Mouse (Mus musculus) CH12.LX (cell line): ENCODE measurements around the gene Prr5l. TPM values are rescaled to one million over a fixed set of nuclear protein-coding genes. Genes with fewer than 3 reads are reported as not detected.
A peak's percentile ranks its signal among the peaks of the same experiment; 100 is the strongest.

Experiments used
- DNase-seq: peaks from one replicate; pipeline ENCODE4 v3.0.0-alpha.2; 2013; ENCODE audit errors: extremely low read depth
- H3K27ac ChIP-seq: 2 replicates; pipeline ENCODE4 v1.5.1; 2012; ENCODE audit warnings: low read depth, mild to moderate bottlenecking, control low read depth, moderate library complexity; ENCODE audit not compliant: insufficient read depth
- H3K27me3 ChIP-seq: replicated peaks from 2 replicates; pipeline ENCODE3; 2012; ENCODE audit warnings: inconsistent platforms
- H3K36me3 ChIP-seq, 2 experiments: replicated peaks in 1 of 2; 2 replicates each; pipeline versions ENCODE3 to v1.6.1; 2012; ENCODE audit warnings: inconsistent platforms in 1 of 2, low read length in 1 of 2, mild to moderate bottlenecking in 1 of 2, mixed read lengths in 1 of 2, moderate library complexity in 1 of 2; ENCODE audit not compliant: control insufficient read depth in 1 of 2, insufficient read depth in 1 of 2
- H3K4me1 ChIP-seq, 2 experiments: 2 replicates each; pipeline ENCODE4 v1.6.1; 2012; ENCODE audit warnings: inconsistent platforms in 1 of 2, moderate library complexity in 1 of 2; ENCODE audit not compliant: insufficient read depth in 2 of 2, control insufficient read depth in 1 of 2
- H3K4me2 ChIP-seq: 2 replicates; pipeline ENCODE4 v1.6.1; 2012; ENCODE audit warnings: low read depth, mild to moderate bottlenecking, control low read depth; ENCODE audit not compliant: poor library complexity, insufficient read depth, severe bottlenecking
- H3K4me3 ChIP-seq, 3 experiments: fragments of 150-350 bp in 1 of 3; sonication (generic) in 1 of 3; replicated peaks in 1 of 3; 2 replicates each; pipeline versions ENCODE3 to v1.5.1; 2011 to 2012; ENCODE audit warnings: low read depth in 2 of 3, low read length in 2 of 3, mild to moderate bottlenecking in 2 of 3, moderate library complexity in 2 of 3, control low read depth in 1 of 3, improper control_type of control experiment in 1 of 3, inconsistent platforms in 1 of 3, mixed read lengths in 1 of 3; ENCODE audit not compliant: poor library complexity in 1 of 3
- H3K79me2 ChIP-seq: replicated peaks from 2 replicates; pipeline ENCODE4 v1.6.1; 2012; ENCODE audit warnings: mild to moderate bottlenecking, moderate library complexity; ENCODE audit not compliant: control insufficient read depth, poor library complexity, insufficient read depth, severe bottlenecking; ENCODE audit errors: extremely low read depth
- H3K9ac ChIP-seq: 2 replicates; pipeline ENCODE4 v1.6.1; 2012; ENCODE audit warnings: low read depth, mild to moderate bottlenecking, control low read depth, moderate library complexity; ENCODE audit not compliant: insufficient read depth
- H3K9me3 ChIP-seq: replicated peaks from 2 replicates; pipeline ENCODE3; 2012; ENCODE audit warnings: low read length, inconsistent platforms, mixed read lengths
- CHD2 ChIP-seq: IDR thresholded peaks from 2 replicates; pipeline ENCODE4 v1.6.1; 2011; ENCODE audit warnings: low read length, improper control_type of control experiment
- CTCF ChIP-seq, 2 experiments: IDR thresholded peaks in 1 of 2; conservative IDR thresholded peaks in 1 of 2; 2 replicates each; pipeline ENCODE4 v1.5.1; 2011 to 2012; ENCODE audit warnings: low read depth in 2 of 2, low read length in 2 of 2, improper control_type of control experiment in 1 of 2, inconsistent platforms in 1 of 2, mild to moderate bottlenecking in 1 of 2, moderate library complexity in 1 of 2
- E2F4 ChIP-seq: IDR thresholded peaks from 2 replicates; pipeline ENCODE4 v1.6.1; 2011; ENCODE audit warnings: low read depth, low read length, improper control_type of control experiment; ENCODE audit not compliant: insufficient replicate concordance
- ELF1 ChIP-seq: IDR thresholded peaks from 2 replicates; pipeline ENCODE4 v1.6.1; 2014; ENCODE audit warnings: low read depth, mild to moderate bottlenecking, inconsistent platforms, low read length, improper control_type of control experiment
- HCFC1 ChIP-seq: IDR thresholded peaks from 2 replicates; pipeline ENCODE4 v1.6.1; 2012; ENCODE audit warnings: low read depth, mild to moderate bottlenecking, inconsistent platforms, low read length, improper control_type of control experiment
- IRF4 ChIP-seq: IDR thresholded peaks from 2 replicates; pipeline ENCODE4 v1.6.1; 2014; ENCODE audit warnings: low read depth, mild to moderate bottlenecking, inconsistent platforms, low read length, improper control_type of control experiment
- JUN ChIP-seq: IDR thresholded peaks from 2 replicates; pipeline ENCODE4 v1.6.1; 2011; ENCODE audit warnings: low read depth, mild to moderate bottlenecking, low read length, improper control_type of control experiment, moderate library complexity; ENCODE audit not compliant: insufficient read depth
- MXI1 ChIP-seq: IDR thresholded peaks from 2 replicates; pipeline ENCODE4 v1.6.1; 2011; ENCODE audit warnings: mild to moderate bottlenecking, low read depth, low read length, improper control_type of control experiment
- MYC ChIP-seq: IDR thresholded peaks from 2 replicates; pipeline ENCODE4 v1.6.1; 2011; ENCODE audit warnings: low read depth, mild to moderate bottlenecking, improper control_type of control experiment, low read length
- NELFE ChIP-seq: IDR thresholded peaks from 2 replicates; pipeline ENCODE4 v1.6.1; 2011; ENCODE audit warnings: low read depth, low read length, improper control_type of control experiment
- POLR2AphosphoS2 ChIP-seq: IDR thresholded peaks from 2 replicates; pipeline ENCODE4 v1.6.1; 2011; ENCODE audit warnings: low read depth, low read length, improper control_type of control experiment
- RAD21 ChIP-seq: IDR thresholded peaks from 2 replicates; pipeline ENCODE4 v1.6.1; 2011; ENCODE audit warnings: low read depth, mild to moderate bottlenecking, low read length, improper control_type of control experiment, moderate library complexity
- RCOR1 ChIP-seq: conservative IDR thresholded peaks from 2 replicates; pipeline ENCODE4 v1.6.1; 2012; ENCODE audit warnings: low read depth, mild to moderate bottlenecking, inconsistent platforms, low read length, improper control_type of control experiment
- SMC3 ChIP-seq: IDR thresholded peaks from 2 replicates; pipeline ENCODE4 v1.6.1; 2011; ENCODE audit warnings: low read depth, low read length, improper control_type of control experiment
- TBP ChIP-seq: conservative IDR thresholded peaks from 2 replicates; pipeline ENCODE4 v1.6.1; 2011; ENCODE audit warnings: low read depth, low read length, improper control_type of control experiment
- TCF12 ChIP-seq: IDR thresholded peaks from 2 replicates; pipeline ENCODE4 v1.6.1; 2014; ENCODE audit warnings: low read depth, mild to moderate bottlenecking, inconsistent platforms, low read length, improper control_type of control experiment
- UBTF ChIP-seq: IDR thresholded peaks from 2 replicates; pipeline ENCODE4 v1.6.1; 2012; ENCODE audit warnings: low read depth, mild to moderate bottlenecking, inconsistent platforms, low read length, improper control_type of control experiment, moderate library complexity
- USF1 ChIP-seq: IDR thresholded peaks from 2 replicates; pipeline ENCODE4 v1.6.1; 2014; ENCODE audit warnings: low read depth, mild to moderate bottlenecking, inconsistent platforms, low read length, improper control_type of control experiment
- ZC3H11A ChIP-seq: IDR thresholded peaks from 2 replicates; pipeline ENCODE4 v1.6.1; 2012; ENCODE audit warnings: low read depth, mild to moderate bottlenecking, inconsistent platforms, low read length, improper control_type of control experiment
- dilution Hi-C: fragments of 300-500 bp; cut with MboI; formaldehyde crosslinking; loops from 2 replicates; pipeline ENCODE4 v1.14.3; 2020; ENCODE audit warnings: low sequenced_read_pairs; ENCODE audit not compliant: extremely low pct_unique_long_range_greater_than_20kb, extremely low pct_ligation_motif_present
- in situ Hi-C: fragments of 300-500 bp; cut with MboI; formaldehyde crosslinking; loops from 3 replicates; pipeline ENCODE4 v1.14.3; 2019; ENCODE audit warnings: low sequenced_read_pairs, low pct_ligation_motif_present, low pct_unique_long_range_greater_than_20kb, mixed read lengths
- polyA plus RNA-seq: library from polyadenylated mRNA; unstranded; fragments of >175 nt; gene quantifications from 2 replicates; pipeline ENCODE4 v1.2.1, GENCODE M21; 2012; ENCODE audit warnings: low read depth; ENCODE audit not compliant: insufficient read length
- total RNA-seq, 2 experiments: library from RNA; depleted of rRNA; stranded (reverse); fragments of 300-350 nt in 1 of 2; fragments of >200 nt in 1 of 2; gene quantifications; 2 replicates each; pipeline ENCODE4 v1.2.3; 2012 to 2014

The Prr5l gene
- total and polyA plus RNA-seq, 3 experiments: 0.21 to 0.93 TPM; not detected in 1

DNA sequence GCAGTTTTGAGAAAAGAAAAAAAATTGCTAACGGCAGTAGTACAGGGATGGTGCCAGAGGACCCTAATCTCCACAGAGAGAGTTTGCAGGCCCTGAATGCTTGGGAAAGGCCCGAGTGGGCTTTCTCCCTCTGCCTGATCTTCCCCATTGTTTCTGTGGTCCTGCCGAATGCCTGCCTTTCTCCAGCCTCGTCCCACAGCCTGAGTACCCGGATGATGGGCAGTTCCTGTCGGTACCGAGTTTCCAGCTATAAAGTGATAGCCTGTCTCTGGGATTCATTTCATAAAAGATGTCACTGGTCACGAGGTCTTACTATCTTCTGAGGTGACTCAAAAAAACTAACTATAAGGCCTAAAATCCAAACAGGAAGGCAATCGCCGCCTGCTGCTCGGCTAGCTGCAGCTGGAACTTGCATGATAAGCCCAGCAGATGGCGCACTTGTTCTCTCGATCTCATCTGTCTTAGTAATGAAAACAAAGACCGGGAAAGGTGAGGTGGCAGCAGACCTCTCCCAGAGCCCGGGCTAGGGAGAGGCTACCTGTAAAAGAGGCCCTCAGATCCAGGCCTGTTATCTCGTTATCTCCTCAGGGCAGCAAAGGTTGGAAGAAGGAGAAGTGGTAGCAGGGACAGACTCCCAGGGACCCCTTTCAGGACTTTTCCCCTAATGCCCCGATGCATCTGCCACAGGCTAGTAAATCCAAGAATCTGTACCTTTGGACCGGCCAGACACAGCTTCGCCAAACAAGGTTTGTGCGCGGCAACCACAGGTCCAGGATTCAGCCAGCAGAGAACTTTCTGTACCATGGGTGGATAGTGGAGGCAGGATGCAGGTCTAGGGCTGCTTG, 22.9 kb upstream of the Prr5l start:
- no peaks in the 10 kb centered on the region for H3K9me3 ChIP-seq
- peaks cover 0 to 7% of the 10 kb centered on the region in 2 experiments; a peak in 2 of 4 replicates for H3K4me1 ChIP-seq
- peak overlapping the region; percentile 34; the same call in 1 of the 2 replicates for H3K4me2 ChIP-seq
- no peak overlapping the region for H3K4me3 ChIP-seq
- dilution Hi-C loops (no loop called here), in situ Hi-C loops (loop anchor here (25.0 kb wide), 1 partner anchor 532 kb away; no protein-coding TSS in a partner anchor)
- H3K36me3 ChIP-seq: peaks cover 11 to 17% of the 10 kb centered on the region in 2 experiments
- peak; percentile 79 for DNase-seq
- H3K9ac ChIP-seq: no peak overlapping the region
- TF ChIP-seq UBTF (no peak), RAD21 (peak; percentile 82), CTCF (conservative IDR thresholded peaks at IDR 0.05 in 1 of 2, IDR thresholded peaks at IDR 0.05 in 1 of 2; ENCODE audit: low read depth in 2 of 2, low read length in 2 of 2) (peak; percentile 77 to 86), TCF12 (peak; percentile 32; the same call in 1 of the 2 replicates), NELFE (peak; percentile 44; the same call in 1 of the 2 replicates), SMC3 (peak; percentile 69), IRF4 (0 out of 2 replicates have a peak, but pooled peaks have one; percentile 27), ELF1 (0 out of 2 replicates have a peak, but pooled peaks have one; percentile 23), RCOR1 (no peak), ZC3H11A (no peak; the same call in 1 of the 2 replicates)
- H3K27ac ChIP-seq: no peak overlapping the region
- H3K27me3 ChIP-seq: no peaks in the 10 kb centered on the region
- no peaks in the 10 kb centered on the region for H3K79me2 ChIP-seq

- DNase-seq: no peak
- Histone ChIP-seq H3K79me2 (no peaks in the 10 kb centered on the region), H3K4me1 (peaks cover 0 to 10% of the 10 kb centered on the region in 2 experiments; a peak in 2 of 4 replicates), H3K27me3 (no peaks in the 10 kb centered on the region), H3K4me3 (no peak overlapping the region), H3K9ac (no peak overlapping the region), H3K9me3 (no peaks in the 10 kb centered on the region), H3K4me2 (no peak overlapping the region), H3K27ac (no peak overlapping the region), H3K36me3 (peaks cover 26 to 51% of the 10 kb centered on the region in 2 experiments)
- in situ Hi-C loops (loop anchor here (25.0 kb wide), 1 partner anchor 535 kb away; no protein-coding TSS in a partner anchor), dilution Hi-C loops (no loop called here)
- no peak for TF ChIP-seq POLR2AphosphoS2
- no peak for TF ChIP-seq IRF4
- no peak for TF ChIP-seq TBP
- TF ChIP-seq MYC: no peak
- no peak for TF ChIP-seq E2F4
- TF ChIP-seq RCOR1: no peak
- no peak for TF ChIP-seq ELF1
- no peak for TF ChIP-seq CHD2
- TF ChIP-seq JUN: no peak
- TF ChIP-seq MXI1: no peak
- no peak for TF ChIP-seq UBTF
- TF ChIP-seq HCFC1: no peak
- TF ChIP-seq USF1: no peak
- TF ChIP-seq TCF12: no peak
These were observed 19.4 kb upstream of the Prr5l start for GRCm38 (mm10) chr2:101902196-101902595.
